Mouse (Mus musculus): Measurements from ENCODE around the gene Ino80d. TPM values are rescaled to one million over a fixed set of nuclear protein-coding genes. Genes with fewer than 3 reads are reported as not detected.

The Ino80d gene
- polyA plus RNA-seq, 1 experiment, result 6.5 TPM

GRCm38 (mm10) chr1:62950526-62950925, 163.9 kb downstream of the Ino80d start:
- Histone ChIP-seq H3K27ac (ENCODE audit: control insufficient read depth, insufficient read depth, low read depth, low read length) (no peak overlapping the region), H3K4me1 (ENCODE audit: control insufficient read depth, insufficient read depth, low read length) (no peaks in the 10 kb centered on the region), H3K4me3 (ENCODE audit: control insufficient read depth, low read depth, low read length) (no peak overlapping the region), H3K27me3 (ENCODE audit: control insufficient read depth, insufficient read depth, low read length) (no peaks in the 10 kb centered on the region), H3K36me3 (ENCODE audit: control insufficient read depth, insufficient read depth, low read length) (no peaks in the 10 kb centered on the region)
- no peak for TF ChIP-seq CTCF (IDR thresholded peaks at IDR 0.05; ENCODE audit: control insufficient read depth, insufficient read depth, insufficient replicate concordance, low read depth, low read length)
- no peak for TF ChIP-seq POLR2A (IDR thresholded peaks at IDR 0.05; ENCODE audit: control insufficient read depth, low read depth, low read length)

GRCm38 (mm10) chr1:62947807-62948206, 166.7 kb downstream of the Ino80d start:
- no peaks in the 10 kb centered on the region for H3K27me3 ChIP-seq (ENCODE audit: control insufficient read depth, insufficient read depth, low read length)
- H3K27ac ChIP-seq (ENCODE audit: control insufficient read depth, insufficient read depth, low read depth, low read length), result no peak overlapping the region
- H3K4me3 ChIP-seq (ENCODE audit: control insufficient read depth, low read depth, low read length), result no peak overlapping the region
- no peaks in the 10 kb centered on the region for H3K4me1 ChIP-seq (ENCODE audit: control insufficient read depth, insufficient read depth, low read length)
- H3K36me3 ChIP-seq (ENCODE audit: control insufficient read depth, insufficient read depth, low read length), result no peaks in the 10 kb centered on the region
- TF ChIP-seq CTCF (IDR thresholded peaks at IDR 0.05; ENCODE audit: control insufficient read depth, insufficient read depth, insufficient replicate concordance, low read depth, low read length), result no peak
- TF ChIP-seq POLR2A (IDR thresholded peaks at IDR 0.05; ENCODE audit: control insufficient read depth, low read depth, low read length), result no peak

GRCm38 (mm10) chr1:62946987-62947386, 167.5 kb downstream of the Ino80d start:
- H3K4me3 ChIP-seq (ENCODE audit: control insufficient read depth, low read depth, low read length), result no peak overlapping the region
- no peaks in the 10 kb centered on the region for H3K4me1 ChIP-seq (ENCODE audit: control insufficient read depth, insufficient read depth, low read length)
- H3K36me3 ChIP-seq (ENCODE audit: control insufficient read depth, insufficient read depth, low read length), result no peaks in the 10 kb centered on the region
- H3K27me3 ChIP-seq (ENCODE audit: control insufficient read depth, insufficient read depth, low read length), result no peaks in the 10 kb centered on the region
- TF ChIP-seq CTCF (IDR thresholded peaks at IDR 0.05; ENCODE audit: control insufficient read depth, insufficient read depth, insufficient replicate concordance, low read depth, low read length) (no peak), POLR2A (IDR thresholded peaks at IDR 0.05; ENCODE audit: control insufficient read depth, low read depth, low read length) (no peak)
- H3K27ac ChIP-seq (ENCODE audit: control insufficient read depth, insufficient read depth, low read depth, low read length), result no peak overlapping the region

- Histone ChIP-seq H3K36me3 (ENCODE audit: control insufficient read depth, insufficient read depth, low read length) (no peaks in the 10 kb centered on the region), H3K27ac (ENCODE audit: control insufficient read depth, insufficient read depth, low read depth, low read length) (no peak overlapping the region), H3K4me3 (ENCODE audit: control insufficient read depth, low read depth, low read length) (no peak overlapping the region), H3K27me3 (ENCODE audit: control insufficient read depth, insufficient read depth, low read length) (no peaks in the 10 kb centered on the region), H3K4me1 (ENCODE audit: control insufficient read depth, insufficient read depth, low read length) (peaks cover 4% of the 10 kb centered on the region; the same call in 1 of the 2 replicates)
- no peak for TF ChIP-seq CTCF (IDR thresholded peaks at IDR 0.05; ENCODE audit: control insufficient read depth, insufficient read depth, insufficient replicate concordance, low read depth, low read length)
- no peak for TF ChIP-seq POLR2A (IDR thresholded peaks at IDR 0.05; ENCODE audit: control insufficient read depth, low read depth, low read length)
Observed at GRCm38 (mm10) chr1:62934752-62935329, 179.6 kb downstream of the Ino80d start.

GRCm38 (mm10) chr1:62934100-62934513, 180.4 kb downstream of the Ino80d start:
- TF ChIP-seq POLR2A (IDR thresholded peaks at IDR 0.05; ENCODE audit: control insufficient read depth, low read depth, low read length) (no peak), CTCF (IDR thresholded peaks at IDR 0.05; ENCODE audit: control insufficient read depth, insufficient read depth, insufficient replicate concordance, low read depth, low read length) (no peak)
- H3K4me3 ChIP-seq (ENCODE audit: control insufficient read depth, low read depth, low read length), result no peak overlapping the region
- H3K4me1 ChIP-seq (ENCODE audit: control insufficient read depth, insufficient read depth, low read length), result peaks cover 4% of the 10 kb centered on the region; the same call in 1 of the 2 replicates
- H3K27ac ChIP-seq (ENCODE audit: control insufficient read depth, insufficient read depth, low read depth, low read length), result no peak overlapping the region
- no peaks in the 10 kb centered on the region for H3K27me3 ChIP-seq (ENCODE audit: control insufficient read depth, insufficient read depth, low read length)
- H3K36me3 ChIP-seq (ENCODE audit: control insufficient read depth, insufficient read depth, low read length), result no peaks in the 10 kb centered on the region

GRCm38 (mm10) chr1:62933288-62934099, 181.0 kb downstream of the Ino80d start:
- no peak for TF ChIP-seq CTCF (IDR thresholded peaks at IDR 0.05; ENCODE audit: control insufficient read depth, insufficient read depth, insufficient replicate concordance, low read depth, low read length)
- TF ChIP-seq POLR2A (IDR thresholded peaks at IDR 0.05; ENCODE audit: control insufficient read depth, low read depth, low read length), result no peak
- no peaks in the 10 kb centered on the region for H3K27me3 ChIP-seq (ENCODE audit: control insufficient read depth, insufficient read depth, low read length)
- peaks cover 4% of the 10 kb centered on the region; the same call in 1 of the 2 replicates for H3K4me1 ChIP-seq (ENCODE audit: control insufficient read depth, insufficient read depth, low read length)
- H3K27ac ChIP-seq (ENCODE audit: control insufficient read depth, insufficient read depth, low read depth, low read length), result no peak overlapping the region
- H3K4me3 ChIP-seq (ENCODE audit: control insufficient read depth, low read depth, low read length), result no peak overlapping the region
- H3K36me3 ChIP-seq (ENCODE audit: control insufficient read depth, insufficient read depth, low read length), result no peaks in the 10 kb centered on the region

GRCm38 (mm10) chr1:62929477-62929876, 185.0 kb downstream of the Ino80d start:
- Histone ChIP-seq H3K36me3 (ENCODE audit: control insufficient read depth, insufficient read depth, low read length) (no peaks in the 10 kb centered on the region), H3K4me3 (ENCODE audit: control insufficient read depth, low read depth, low read length) (no peak overlapping the region), H3K4me1 (ENCODE audit: control insufficient read depth, insufficient read depth, low read length) (peaks cover 3% of the 10 kb centered on the region; the same call in 1 of the 2 replicates), H3K27me3 (ENCODE audit: control insufficient read depth, insufficient read depth, low read length) (no peaks in the 10 kb centered on the region), H3K27ac (ENCODE audit: control insufficient read depth, insufficient read depth, low read depth, low read length) (no peak overlapping the region)
- TF ChIP-seq POLR2A (IDR thresholded peaks at IDR 0.05; ENCODE audit: control insufficient read depth, low read depth, low read length) (no peak), CTCF (IDR thresholded peaks at IDR 0.05; ENCODE audit: control insufficient read depth, insufficient read depth, insufficient replicate concordance, low read depth, low read length) (peak; percentile 77; the same call in 1 of the 2 replicates)

All from testis, adult 2 months (tissue).